Mouse (Mus musculus) lung, postnatal 14 days (tissue): ENCODE results near the gene Tiparp.
A peak's percentile ranks its signal among the peaks of the same experiment; 100 is the strongest.

Experiments used
- DNase-seq: peaks from one replicate; pipeline ENCODE4 v3.0.0; 2021

Tiparp gene

DNA sequence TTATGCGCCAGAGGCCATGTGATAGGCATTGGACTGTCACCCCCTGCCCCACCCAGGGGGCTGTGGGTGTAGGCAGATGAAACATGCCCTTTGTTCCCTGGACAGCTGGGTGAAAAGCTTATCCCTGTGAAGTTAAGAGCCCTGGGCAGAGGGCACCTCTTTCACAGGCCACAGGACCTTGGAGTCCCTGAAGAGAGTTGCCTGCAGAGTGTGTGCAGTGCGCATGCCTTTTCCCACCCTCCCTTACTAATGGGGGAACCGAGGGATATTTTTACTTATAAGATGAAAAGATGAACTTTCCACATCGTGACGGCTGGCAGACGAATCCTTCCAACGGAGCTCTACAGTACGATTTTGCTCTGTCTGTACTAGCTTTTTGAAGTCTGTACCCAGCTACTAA, 57.1 kb downstream of the Tiparp start:
- no peak for DNase-seq

DNA sequence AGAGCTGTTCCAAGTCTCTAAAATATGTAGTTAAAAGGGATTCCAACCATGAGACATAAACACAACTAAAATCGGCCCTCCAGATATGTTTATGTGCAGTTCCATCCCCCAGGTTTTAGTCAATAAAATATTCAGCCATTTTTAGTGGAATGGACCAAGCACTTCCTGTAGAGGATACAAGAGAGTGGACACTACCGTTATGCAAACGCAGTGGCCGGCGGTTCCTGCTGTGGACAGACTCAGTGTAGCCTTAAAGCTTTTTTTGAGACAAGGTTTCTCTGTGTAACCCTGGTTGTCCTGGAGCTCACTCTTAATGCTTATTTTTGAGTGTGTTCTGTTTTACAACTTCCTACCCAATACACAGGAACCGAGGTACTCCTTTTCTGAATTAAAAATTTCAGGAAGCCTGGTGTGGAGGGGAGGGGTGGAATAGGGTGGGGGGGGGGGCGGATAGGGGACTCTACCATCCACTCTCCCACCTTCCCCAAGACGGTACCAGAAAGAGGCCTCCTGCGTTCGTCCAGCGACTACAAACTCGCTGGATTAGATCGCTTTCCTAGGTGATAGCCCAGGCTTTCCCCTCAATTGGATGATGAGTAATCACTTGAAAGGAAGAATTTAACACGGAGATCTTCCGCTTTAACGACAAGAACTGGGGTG, 57.7 kb downstream of the Tiparp start:
- no peak for DNase-seq

GRCm38 (mm10) chr3:65586483-65586905, 58.3 kb downstream of the Tiparp start:
- peak; percentile 35 for DNase-seq

- no peak for DNase-seq
Observed at GRCm38 (mm10) chr3:65586966-65587365, 58.8 kb downstream of the Tiparp start.

DNA sequence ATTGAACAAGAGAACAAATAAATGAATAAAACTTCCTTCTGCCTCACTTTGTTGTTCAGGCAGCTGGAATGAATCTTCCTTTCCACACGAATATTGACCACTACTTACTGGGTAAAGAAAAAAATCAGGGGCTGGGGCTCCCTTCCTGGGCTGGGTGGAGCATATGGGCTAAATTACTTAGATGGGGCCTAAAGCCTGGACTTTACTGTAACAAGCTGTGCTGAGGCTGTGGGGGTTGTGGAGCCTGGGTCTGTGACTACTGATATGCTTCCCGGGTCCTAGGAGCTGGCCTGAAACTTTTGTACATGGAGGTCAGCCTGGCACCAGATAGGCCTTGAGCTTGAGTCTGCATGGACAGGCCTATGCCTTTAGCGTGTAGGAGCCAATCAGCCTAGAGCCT, 60.2 kb downstream of the Tiparp start:
- no peak for DNase-seq

DNA sequence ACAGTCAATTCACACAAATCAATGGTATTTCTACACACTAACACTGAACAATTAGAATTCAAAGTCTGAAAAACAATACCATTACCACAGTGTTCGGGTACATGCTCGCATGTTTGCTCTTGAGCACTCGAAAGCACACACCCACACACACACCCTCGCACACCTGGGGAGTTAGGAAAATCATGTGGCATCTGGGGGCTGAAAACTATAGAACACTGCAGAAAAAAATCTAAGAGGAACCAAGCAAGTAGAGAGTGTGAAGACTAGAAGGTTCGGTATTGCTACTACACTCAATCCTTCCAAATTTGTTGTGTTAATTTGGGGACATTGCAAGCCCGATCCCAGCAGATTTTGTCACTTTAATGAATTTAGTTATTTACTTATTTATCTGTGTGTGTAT, 64.6 kb downstream of the Tiparp start:
- no peak for DNase-seq

- DNase-seq = no peak
Observed at GRCm38 (mm10) chr3:65594493-65594892, 66.3 kb downstream of the Tiparp start.

DNA sequence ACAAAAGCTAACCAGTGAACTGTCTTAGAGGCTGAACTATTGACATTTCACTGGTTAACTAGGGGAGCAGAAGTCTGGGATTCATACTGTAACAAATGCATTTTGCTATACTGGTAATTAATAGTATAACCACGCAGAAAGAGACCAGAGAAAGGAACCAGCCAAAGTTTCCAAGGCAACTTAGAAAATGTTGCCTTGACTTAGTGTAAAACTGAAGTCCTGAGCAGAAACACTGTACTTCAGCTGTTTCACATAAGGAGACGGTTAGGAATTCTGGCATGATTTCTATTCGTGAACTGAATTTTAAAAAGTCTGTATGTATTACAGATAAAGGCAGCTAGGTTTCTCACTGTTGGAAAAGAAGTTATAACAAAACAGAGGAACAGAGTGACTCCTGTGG, 67.0 kb downstream of the Tiparp start:
- DNase-seq = no peak

- DNase-seq = no peak
Observed at GRCm38 (mm10) chr3:65598071-65598830, 70.0 kb downstream of the Tiparp start.

GRCm38 (mm10) chr3:65599151-65599550, 70.9 kb downstream of the Tiparp start:
- DNase-seq = no peak

DNA sequence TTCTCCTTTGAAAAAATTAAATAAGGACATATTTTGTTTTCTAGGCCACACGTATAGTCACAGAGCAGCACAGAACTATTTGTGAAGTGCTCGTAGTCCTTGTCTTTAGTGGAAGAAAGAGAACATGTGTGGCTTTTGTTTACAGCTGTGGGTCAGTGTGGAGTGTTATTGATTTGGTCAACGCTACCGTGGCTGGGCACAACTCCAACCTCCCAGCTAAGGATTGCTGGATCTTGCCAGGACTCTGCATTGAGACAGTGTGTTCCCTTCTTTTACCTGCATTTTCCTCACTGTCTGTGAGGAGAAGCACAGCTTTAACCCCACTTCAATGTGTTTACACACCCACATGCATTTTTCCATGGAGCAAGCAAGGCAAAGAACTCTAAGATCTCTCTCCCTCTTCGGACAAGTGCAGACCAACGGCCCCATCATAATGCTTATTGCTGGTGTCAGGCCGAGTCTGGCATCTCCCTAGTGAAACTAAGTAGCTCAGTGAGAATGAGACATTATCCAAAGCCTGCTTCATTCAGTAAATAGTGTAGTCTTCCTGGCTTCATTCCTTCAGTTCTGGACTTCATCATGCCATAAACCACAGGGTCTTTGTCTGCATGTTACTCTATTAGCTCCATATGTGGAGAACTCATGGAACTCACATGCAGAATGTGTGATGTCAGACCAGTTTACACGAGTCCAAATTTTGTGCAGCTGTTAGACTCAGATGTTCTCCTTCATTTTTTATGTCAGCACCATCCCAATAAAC, 73.3 kb downstream of the Tiparp start:
- no peak for DNase-seq

- no peak for DNase-seq
Observed at GRCm38 (mm10) chr3:65603392-65604055, 75.3 kb downstream of the Tiparp start.
